Mouse (Mus musculus) E14TG2a.4 (cell line): ENCODE data around the gene Hsd17b2.

Source experiments
- CTCF ChIP-seq: conservative IDR thresholded peaks from 2 replicates; pipeline ENCODE4 v1.5.1; 2014; ENCODE audit warnings: low read length
- NANOG ChIP-seq: IDR thresholded peaks from 2 replicates; pipeline ENCODE4 v1.6.1; 2014; ENCODE audit warnings: borderline replicate concordance, low read length, mixed read lengths
- POU5F1 ChIP-seq: IDR thresholded peaks from 2 replicates; pipeline ENCODE4 v1.6.1; 2014; ENCODE audit warnings: low read length, borderline replicate concordance

DNA sequence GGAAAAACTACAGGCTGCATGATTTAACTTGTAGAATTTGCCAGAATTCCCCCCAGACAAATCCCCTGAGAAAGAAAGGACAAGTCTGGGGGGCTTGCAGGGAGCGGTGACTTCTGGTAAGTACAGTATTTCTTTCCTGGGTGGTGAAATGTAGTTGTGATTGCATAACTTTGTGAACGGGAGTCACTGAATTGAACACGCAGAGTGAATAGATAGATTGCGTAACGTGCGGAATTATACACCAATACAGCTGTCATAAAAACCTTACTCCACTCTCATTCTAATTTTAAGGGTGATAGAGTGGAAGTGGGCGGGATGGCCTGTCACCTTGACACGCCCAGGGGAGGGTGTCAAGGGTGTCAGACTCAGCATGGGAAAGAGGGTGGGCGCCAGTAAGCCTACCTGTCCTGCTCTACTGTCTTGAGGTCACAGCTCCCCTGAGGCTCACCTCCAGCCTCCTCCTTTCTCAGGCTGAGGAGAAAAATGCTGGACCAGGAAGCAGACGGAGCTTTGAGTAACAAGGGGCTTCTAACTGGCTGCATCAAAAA, 17.7 kb upstream of the Hsd17b2 start:
- TF ChIP-seq CTCF (no peak), NANOG (no peak), POU5F1 (no peak)
